Mouse (Mus musculus) liver, embryonic 16.5 days (tissue): ENCODE measurements around the gene Scube1. TPM values are rescaled to one million over a fixed set of nuclear protein-coding genes. Genes with fewer than 3 reads are reported as not detected.

Experiments used
- ATAC-seq: fragments of 200-750 bp; cut with Nextera tagmentation; 2 replicates; pipeline ENCODE4 v1.8.0; 2017; ENCODE audit warnings: low read depth, mild to moderate bottlenecking, moderate number of reproducible peaks, moderate library complexity
- H3K27ac ChIP-seq: fragments of 300-500 bp; sonication (generic); 2 replicates; pipeline ENCODE4 v1.5.1; 2014; ENCODE audit warnings: mild to moderate bottlenecking, low read length
- H3K27me3 ChIP-seq: fragments of 300-500 bp; sonication (generic); 2 replicates; pipeline ENCODE4 v1.6.1; 2014; ENCODE audit warnings: low read depth, low read length, mixed read lengths; ENCODE audit not compliant: control insufficient read depth, insufficient read depth
- H3K36me3 ChIP-seq: fragments of 300-500 bp; sonication (generic); 2 replicates; pipeline ENCODE4 v1.6.1; 2014; ENCODE audit warnings: mild to moderate bottlenecking; ENCODE audit not compliant: control insufficient read depth, insufficient read depth
- H3K4me1 ChIP-seq: fragments of 300-500 bp; sonication (generic); 2 replicates; pipeline ENCODE4 v1.6.1; 2014; ENCODE audit warnings: low read depth, low read length, mixed read lengths; ENCODE audit not compliant: control insufficient read depth
- H3K4me2 ChIP-seq: fragments of 300-500 bp; sonication (generic); 2 replicates; pipeline ENCODE4 v1.6.1; 2014; ENCODE audit warnings: low read depth, low read length, mixed read lengths
- H3K4me3 ChIP-seq: fragments of 300-500 bp; sonication (generic); 2 replicates; pipeline ENCODE4 v1.5.1; 2014; ENCODE audit warnings: low read depth, mild to moderate bottlenecking, low read length
- H3K9ac ChIP-seq: fragments of 300-500 bp; sonication (generic); 2 replicates; pipeline ENCODE4 v1.6.1; 2014; ENCODE audit warnings: low read depth, low read length
- H3K9me3 ChIP-seq: fragments of 300-500 bp; sonication (generic); replicated peaks from 2 replicates; pipeline ENCODE4 v1.6.1; 2016; ENCODE audit warnings: low read length; ENCODE audit not compliant: control insufficient read depth
- WGBS: fragments of 180-500 bp; shearing (Covaris S2); extraction: QIAGEN DNeasy Blood & Tissue Kit; methylation state at CpG from one replicate; pipeline ENCODE4 v1.1.7; 2014; ENCODE audit not compliant: insufficient replicate concordance; 5-methylcytosine and 5-hydroxymethylcytosine counted together
- polyA plus RNA-seq: library from polyadenylated mRNA; unstranded; fragments of >200 nt; fragmentation: Nextera tagmentation; extraction: Ambion mirVana; gene quantifications from 2 replicates; pipeline ENCODE4 v1.2.1, GENCODE M21; 2015

Gene Scube1
- polyA plus RNA-seq, 1 experiment from 2014 or later = 0.21 TPM

DNA sequence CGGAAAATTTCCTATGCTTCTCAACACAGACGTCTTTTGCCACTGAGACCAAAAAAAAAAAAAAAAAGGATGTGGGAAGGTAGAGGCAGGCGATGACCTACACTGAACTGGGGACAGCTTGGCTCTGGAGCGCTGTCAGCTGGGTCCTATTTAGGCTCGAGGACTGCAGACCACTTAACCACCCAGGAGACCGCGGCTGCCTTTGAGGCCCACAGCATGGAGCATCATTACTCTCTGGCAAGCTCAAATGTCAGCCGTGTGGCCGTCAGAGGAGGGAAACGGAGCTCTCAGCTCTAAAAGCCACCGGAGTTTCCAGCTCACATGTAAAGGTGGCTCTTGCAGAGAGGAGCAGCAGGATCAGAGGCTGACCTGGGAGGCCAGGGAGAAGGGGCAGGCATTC lies 46.2 kb downstream of the Scube1 start:
- Histone ChIP-seq H3K4me2 (no peak overlapping the region), H3K9me3 (no peaks in the 10 kb centered on the region), H3K4me3 (no peak overlapping the region), H3K4me1 (no peaks in the 10 kb centered on the region), H3K9ac (no peak overlapping the region), H3K36me3 (no peaks in the 10 kb centered on the region), H3K27ac (no peak overlapping the region), H3K27me3 (peaks cover 7% of the 10 kb centered on the region; the same call in 1 of the 2 replicates)
- 13% methylated on average over 11 of the region's 11 CpGs for WGBS
- ATAC-seq = no peak

GRCm38 (mm10) chr15:83678089-83678488 lies 46.7 kb downstream of the Scube1 start:
- Histone ChIP-seq H3K4me1 (no peaks in the 10 kb centered on the region), H3K4me3 (no peak overlapping the region), H3K9ac (no peak overlapping the region), H3K27ac (no peak overlapping the region), H3K9me3 (no peaks in the 10 kb centered on the region), H3K36me3 (no peaks in the 10 kb centered on the region), H3K27me3 (peaks cover 7% of the 10 kb centered on the region; the same call in 1 of the 2 replicates), H3K4me2 (no peak overlapping the region)
- ATAC-seq = no peak
- 25% methylated on average over 7 of the region's 7 CpGs for WGBS

DNA sequence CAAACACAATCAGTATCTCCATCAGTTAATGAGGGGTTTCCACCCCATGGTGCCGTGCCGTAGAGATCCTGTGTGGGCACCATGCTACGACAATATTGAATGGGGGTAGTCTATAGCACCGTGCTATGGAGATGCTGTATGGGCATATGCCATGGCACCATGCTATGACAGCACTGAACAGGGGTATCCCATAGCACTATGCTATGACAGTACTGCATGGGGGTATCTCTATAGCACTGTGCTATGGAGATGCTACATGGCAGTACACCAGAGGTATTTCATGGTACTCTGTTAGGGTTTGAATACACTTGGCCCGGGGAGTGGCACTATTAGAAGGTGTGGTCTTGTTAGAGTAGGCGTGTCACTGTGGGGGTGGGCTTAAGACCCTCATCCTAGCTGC lies 47.7 kb downstream of the Scube1 start:
- Histone ChIP-seq H3K4me3 (no peak overlapping the region), H3K27ac (no peak overlapping the region), H3K27me3 (peaks cover 7% of the 10 kb centered on the region; the same call in 1 of the 2 replicates), H3K36me3 (no peaks in the 10 kb centered on the region), H3K4me1 (no peaks in the 10 kb centered on the region), H3K9ac (no peak overlapping the region), H3K4me2 (no peak overlapping the region), H3K9me3 (no peaks in the 10 kb centered on the region)
- WGBS = 72% methylated on average over 6 of the region's 6 CpGs
- no peak for ATAC-seq

DNA sequence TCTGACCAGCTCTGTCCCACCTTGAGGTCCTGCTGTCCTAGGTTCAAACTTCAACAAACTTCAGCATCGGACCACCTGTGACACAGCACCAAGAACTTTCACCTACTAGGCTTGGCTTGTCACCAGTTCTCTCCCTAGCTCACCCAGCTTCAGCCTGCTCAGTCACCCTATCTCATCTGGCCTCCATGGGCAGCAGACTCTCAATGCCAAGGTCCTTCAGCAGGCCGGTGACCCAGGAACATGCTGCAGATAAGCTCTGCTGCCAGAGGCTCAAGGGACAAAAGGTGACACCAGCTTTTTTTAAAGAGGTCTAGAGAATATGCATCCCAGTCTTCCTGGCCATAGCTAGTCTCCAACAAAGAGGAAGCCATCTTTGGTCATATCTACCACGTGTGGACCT lies 48.5 kb downstream of the Scube1 start:
- Histone ChIP-seq H3K27ac (no peak overlapping the region), H3K9me3 (no peaks in the 10 kb centered on the region), H3K4me3 (no peak overlapping the region), H3K4me1 (no peaks in the 10 kb centered on the region), H3K27me3 (peaks cover 7% of the 10 kb centered on the region; the same call in 1 of the 2 replicates), H3K36me3 (no peaks in the 10 kb centered on the region), H3K9ac (no peak overlapping the region), H3K4me2 (no peak overlapping the region)
- ATAC-seq = no peak
- whole genome bisulfite sequencing = 53% methylated on average over 3 of the region's 3 CpGs

GRCm38 (mm10) chr15:83673621-83674020 lies 51.2 kb downstream of the Scube1 start:
- H3K4me1 ChIP-seq = no peaks in the 10 kb centered on the region
- H3K36me3 ChIP-seq = no peaks in the 10 kb centered on the region
- no peak overlapping the region for H3K9ac ChIP-seq
- WGBS = 57% methylated on average over 3 of the region's 3 CpGs
- ATAC-seq = no peak
- H3K4me3 ChIP-seq = no peak overlapping the region
- no peak overlapping the region for H3K4me2 ChIP-seq
- H3K27me3 ChIP-seq = peaks cover 7% of the 10 kb centered on the region; the same call in 1 of the 2 replicates
- no peaks in the 10 kb centered on the region for H3K9me3 ChIP-seq
- no peak overlapping the region for H3K27ac ChIP-seq

- no peak for ATAC-seq
- Histone ChIP-seq H3K9ac (no peak overlapping the region), H3K27me3 (no peaks in the 10 kb centered on the region), H3K9me3 (no peaks in the 10 kb centered on the region), H3K36me3 (no peaks in the 10 kb centered on the region), H3K27ac (no peak overlapping the region), H3K4me1 (no peaks in the 10 kb centered on the region), H3K4me3 (no peak overlapping the region), H3K4me2 (no peak overlapping the region)
- WGBS = 61% methylated on average over 6 of the region's 6 CpGs
Observed at GRCm38 (mm10) chr15:83667501-83667900, 57.3 kb downstream of the Scube1 start.

- Histone ChIP-seq H3K4me3 (no peak overlapping the region), H3K4me2 (no peak overlapping the region), H3K27ac (no peak overlapping the region), H3K36me3 (no peaks in the 10 kb centered on the region), H3K9ac (no peak overlapping the region), H3K4me1 (no peaks in the 10 kb centered on the region), H3K27me3 (no peaks in the 10 kb centered on the region), H3K9me3 (no peaks in the 10 kb centered on the region)
- no peak for ATAC-seq
- WGBS = 62% methylated on average over 10 of the region's 10 CpGs
Observed at GRCm38 (mm10) chr15:83666418-83666817, 58.4 kb downstream of the Scube1 start.

GRCm38 (mm10) chr15:83665993-83666392 lies 58.8 kb downstream of the Scube1 start:
- no peak overlapping the region for H3K4me3 ChIP-seq
- H3K36me3 ChIP-seq = no peaks in the 10 kb centered on the region
- no peaks in the 10 kb centered on the region for H3K9me3 ChIP-seq
- H3K9ac ChIP-seq = no peak overlapping the region
- H3K27me3 ChIP-seq = no peaks in the 10 kb centered on the region
- H3K4me1 ChIP-seq = no peaks in the 10 kb centered on the region
- no peak for ATAC-seq
- no peak overlapping the region for H3K4me2 ChIP-seq
- H3K27ac ChIP-seq = no peak overlapping the region
- 60% methylated on average over 6 of the region's 6 CpGs for WGBS

DNA sequence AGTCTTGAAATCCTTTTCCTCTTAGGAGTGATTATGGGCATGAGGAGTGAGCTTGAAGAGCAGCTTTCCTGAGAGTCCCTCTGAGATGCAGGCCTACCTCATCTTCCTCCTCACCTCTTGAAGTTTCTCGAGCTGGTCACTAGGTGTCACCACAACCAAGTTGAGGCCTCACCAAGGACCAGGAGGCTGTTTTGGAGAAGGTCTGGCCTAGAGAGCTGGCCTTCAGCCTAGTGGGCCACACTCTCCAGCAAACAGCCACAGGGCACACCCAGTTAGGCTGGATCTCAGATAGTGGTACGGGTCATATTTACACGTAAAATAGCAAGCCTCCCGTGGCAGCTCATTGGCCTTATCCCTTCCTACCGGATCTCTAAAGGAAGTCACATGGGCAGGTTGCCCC lies 60.1 kb downstream of the Scube1 start:
- H3K4me1 ChIP-seq = no peaks in the 10 kb centered on the region
- ATAC-seq = no peak
- no peaks in the 10 kb centered on the region for H3K27me3 ChIP-seq
- H3K27ac ChIP-seq = no peak overlapping the region
- H3K9ac ChIP-seq = no peak overlapping the region
- H3K4me3 ChIP-seq = no peak overlapping the region
- H3K4me2 ChIP-seq = no peak overlapping the region
- 52% methylated on average over 5 of the region's 5 CpGs for WGBS
- H3K36me3 ChIP-seq = no peaks in the 10 kb centered on the region
- no peaks in the 10 kb centered on the region for H3K9me3 ChIP-seq
